Mouse (Mus musculus) intestine, postnatal 0 days (tissue): ENCODE results near the gene Lmf1. TPM values are rescaled to one million over a fixed set of nuclear protein-coding genes. Genes with fewer than 3 reads are reported as not detected.

ENCODE experiments used
- ATAC-seq: fragments of 200-750 bp; cut with Nextera tagmentation; 2 replicates; pipeline ENCODE4 v1.8.0; 2017; ENCODE audit warnings: mild to moderate bottlenecking, moderate TSS enrichment, moderate library complexity
- H3K27ac ChIP-seq: fragments of 300-500 bp; sonication (generic); 2 replicates; pipeline ENCODE4 v1.5.1; 2014; ENCODE audit warnings: mild to moderate bottlenecking, low read depth, low read length, moderate library complexity
- H3K27me3 ChIP-seq: fragments of 300-500 bp; sonication (generic); replicated peaks from 2 replicates; pipeline ENCODE4 v1.6.1; 2014; ENCODE audit warnings: low read length, mixed read lengths; ENCODE audit not compliant: control insufficient read depth, insufficient read depth
- H3K36me3 ChIP-seq: fragments of 300-500 bp; sonication (generic); 2 replicates; pipeline ENCODE4 v1.6.1; 2014; ENCODE audit warnings: mild to moderate bottlenecking, moderate library complexity; ENCODE audit not compliant: control insufficient read depth, insufficient read depth
- H3K4me1 ChIP-seq: fragments of 300-500 bp; sonication (generic); replicated peaks from 2 replicates; pipeline ENCODE4 v1.6.1; 2014; ENCODE audit warnings: antibody characterized with exemption, low read length, mixed read lengths; ENCODE audit not compliant: control insufficient read depth, insufficient read depth
- H3K4me2 ChIP-seq: fragments of 300-500 bp; sonication (generic); replicated peaks from 2 replicates; pipeline ENCODE4 v1.6.1; 2014; ENCODE audit warnings: low read depth, mild to moderate bottlenecking, moderate library complexity
- H3K4me3 ChIP-seq: fragments of 300-500 bp; sonication (generic); 2 replicates; pipeline ENCODE4 v1.5.1; 2014; ENCODE audit warnings: low read depth, low read length
- H3K9ac ChIP-seq: fragments of 300-500 bp; sonication (generic); 2 replicates; pipeline ENCODE4 v1.6.1; 2014; ENCODE audit warnings: mild to moderate bottlenecking, low read depth, low read length
- H3K9me3 ChIP-seq: fragments of 300-500 bp; sonication (generic); 2 replicates; pipeline ENCODE4 v1.6.1; 2016; ENCODE audit warnings: mixed run types; ENCODE audit not compliant: control insufficient read depth
- CTCF ChIP-seq: sonication (generic); IDR thresholded peaks from 2 replicates; pipeline ENCODE4 v1.5.1; 2016; ENCODE audit warnings: low read depth, mild to moderate bottlenecking, control low read depth, antibody characterized with exemption, moderate library complexity
- WGBS: fragments of 180-500 bp; shearing (Covaris S2); extraction: QIAGEN DNeasy Blood & Tissue Kit; methylation state at CpG from one replicate; pipeline ENCODE4 v1.1.7; 2014; 5-methylcytosine and 5-hydroxymethylcytosine counted together
- polyA plus RNA-seq: library from polyadenylated mRNA; unstranded; fragments of >200 nt; fragmentation: Nextera tagmentation; extraction: Ambion mirVana; gene quantifications from 2 replicates; pipeline ENCODE4 v1.2.1, GENCODE M21; 2015

The Lmf1 gene
- polyA plus RNA-seq, 1 experiment from 2014 or later, result 16.5 TPM

DNA sequence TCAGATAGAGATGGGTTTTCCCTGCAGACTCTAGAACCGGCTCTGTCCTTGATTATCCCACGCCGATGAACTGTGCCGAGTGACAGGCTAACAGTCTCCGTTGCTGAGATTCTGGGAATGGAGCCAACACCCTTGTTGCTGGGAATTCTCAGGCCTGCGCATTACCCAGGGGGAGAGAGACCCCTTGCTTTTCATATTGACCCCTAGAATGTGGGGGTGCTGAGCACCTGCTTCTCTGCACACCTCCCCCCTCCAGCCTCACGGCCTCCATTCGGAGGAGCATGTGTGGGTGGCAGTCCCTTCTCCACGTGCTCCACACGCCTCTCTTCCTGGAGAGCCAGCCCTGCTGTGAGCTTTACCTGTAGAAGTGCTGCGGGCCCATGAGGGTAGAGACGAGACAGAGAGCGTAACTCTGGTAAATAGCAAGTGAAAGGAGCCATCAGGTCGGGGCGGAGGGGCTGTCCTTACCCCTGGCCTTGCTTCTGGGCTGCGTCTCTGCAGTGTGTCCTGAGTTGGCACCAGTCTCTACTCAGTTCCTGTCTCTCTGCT is 39.7 kb downstream of the Lmf1 start:
- no peak for ATAC-seq
- Histone ChIP-seq H3K4me3 (no peak overlapping the region), H3K36me3 (peaks cover 10% of the 10 kb centered on the region; the same call in 1 of the 2 replicates), H3K9ac (no peak overlapping the region), H3K4me2 (no peak overlapping the region), H3K27me3 (no peaks in the 10 kb centered on the region), H3K27ac (no peak overlapping the region), H3K9me3 (no peaks in the 10 kb centered on the region), H3K4me1 (no peaks in the 10 kb centered on the region)
- 65% methylated on average over 16 of the region's 16 CpGs for WGBS
- no peak for TF ChIP-seq CTCF

DNA sequence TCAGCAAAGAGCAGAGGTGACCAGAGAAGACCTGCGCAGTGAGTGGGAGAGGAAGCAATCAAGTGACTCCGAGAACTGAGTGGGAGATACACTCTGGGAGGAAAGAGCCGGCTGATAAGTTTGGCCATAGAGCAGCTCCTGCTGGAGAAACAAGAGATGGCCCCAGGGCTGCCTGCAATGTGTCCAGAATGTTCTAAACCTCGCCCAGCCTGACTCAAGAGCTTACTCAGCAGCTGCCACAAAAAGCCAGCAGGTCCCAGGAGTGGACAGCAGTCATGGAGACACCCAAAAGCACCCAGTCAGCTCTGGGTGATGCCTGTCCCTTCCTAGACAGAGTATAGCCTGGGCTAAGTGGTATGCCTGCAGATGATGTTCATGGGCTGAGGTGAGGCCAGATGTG is 44.6 kb downstream of the Lmf1 start:
- H3K4me1 ChIP-seq, result no peaks in the 10 kb centered on the region
- WGBS, result 85% methylated on average over 4 of the region's 4 CpGs
- H3K9me3 ChIP-seq, result no peaks in the 10 kb centered on the region
- no peak overlapping the region for H3K27ac ChIP-seq
- no peaks in the 10 kb centered on the region; the same call in 1 of the 2 replicates for H3K36me3 ChIP-seq
- H3K4me3 ChIP-seq, result no peak overlapping the region
- no peak for ATAC-seq
- H3K9ac ChIP-seq, result no peak overlapping the region
- 0 out of 2 replicates have a peak, but pooled peaks have one; percentile 16 for TF ChIP-seq CTCF
- H3K4me2 ChIP-seq, result no peak overlapping the region
- H3K27me3 ChIP-seq, result no peaks in the 10 kb centered on the region

DNA sequence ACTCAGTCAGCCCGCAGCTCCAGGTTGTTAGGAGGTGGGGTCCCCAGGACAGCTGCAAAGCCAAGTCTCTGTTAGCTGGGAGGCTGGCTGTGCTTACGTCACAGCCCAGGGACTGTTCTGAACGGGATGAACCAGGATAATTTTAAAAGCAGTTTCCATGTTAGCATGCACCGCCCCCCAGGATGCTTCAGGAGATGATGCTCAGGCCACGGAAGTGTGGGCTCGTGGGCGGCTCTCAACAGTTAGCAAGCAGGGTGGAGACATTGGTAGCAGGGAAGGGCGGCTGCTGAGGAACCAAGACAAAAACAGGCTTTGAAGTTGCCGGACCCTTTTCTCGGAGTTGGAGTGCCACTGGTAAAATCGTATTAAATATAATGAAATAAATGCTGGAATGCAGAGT is 45.0 kb downstream of the Lmf1 start:
- no peak overlapping the region for H3K4me3 ChIP-seq
- H3K9me3 ChIP-seq, result no peaks in the 10 kb centered on the region
- 76% methylated on average over 11 of the region's 11 CpGs for WGBS
- no peak overlapping the region for H3K4me2 ChIP-seq
- no peak for ATAC-seq
- TF ChIP-seq CTCF, result no peak
- H3K27me3 ChIP-seq, result no peaks in the 10 kb centered on the region
- no peak overlapping the region for H3K27ac ChIP-seq
- no peaks in the 10 kb centered on the region for H3K4me1 ChIP-seq
- H3K36me3 ChIP-seq, result no peaks in the 10 kb centered on the region; the same call in 1 of the 2 replicates
- H3K9ac ChIP-seq, result no peak overlapping the region

DNA sequence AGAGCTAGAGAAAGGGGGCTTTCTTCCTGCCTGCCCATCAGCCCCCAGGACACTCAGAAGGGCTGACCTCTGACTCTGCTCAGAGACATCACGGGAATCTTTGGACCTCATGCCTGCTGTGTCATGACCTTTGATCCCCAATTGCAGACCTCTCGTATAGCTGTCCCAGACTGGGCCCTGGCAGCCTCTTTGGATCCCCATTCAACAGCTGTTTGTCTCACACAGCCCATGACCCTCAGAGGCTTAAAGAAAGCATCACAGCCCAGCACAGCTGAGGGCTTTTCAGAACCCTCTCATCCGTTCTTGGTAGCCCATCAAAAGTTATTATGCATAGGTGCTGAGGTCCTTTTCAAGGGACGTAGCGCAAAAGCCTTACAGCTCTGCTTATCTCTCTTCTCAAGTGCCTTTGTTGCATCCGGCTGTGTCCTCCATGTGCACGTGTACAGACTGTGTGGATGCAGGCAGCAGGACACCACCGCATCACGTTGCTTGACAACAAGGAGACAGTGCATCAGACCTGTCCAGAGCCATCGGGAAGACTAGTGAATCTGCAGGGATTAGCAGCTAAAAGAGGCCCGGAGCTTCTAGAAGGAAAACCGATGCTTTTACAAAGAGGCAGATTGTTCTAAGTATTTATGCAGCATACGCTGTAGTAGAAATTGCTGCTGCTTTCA is 45.7 kb downstream of the Lmf1 start:
- Histone ChIP-seq H3K4me2 (no peak overlapping the region), H3K9me3 (no peaks in the 10 kb centered on the region), H3K36me3 (no peaks in the 10 kb centered on the region; the same call in 1 of the 2 replicates), H3K9ac (no peak overlapping the region), H3K4me3 (no peak overlapping the region), H3K27me3 (no peaks in the 10 kb centered on the region), H3K27ac (no peak overlapping the region), H3K4me1 (no peaks in the 10 kb centered on the region)
- ATAC-seq, result no peak
- 72% methylated on average over 13 of the region's 13 CpGs for WGBS
- TF ChIP-seq CTCF, result no peak

DNA sequence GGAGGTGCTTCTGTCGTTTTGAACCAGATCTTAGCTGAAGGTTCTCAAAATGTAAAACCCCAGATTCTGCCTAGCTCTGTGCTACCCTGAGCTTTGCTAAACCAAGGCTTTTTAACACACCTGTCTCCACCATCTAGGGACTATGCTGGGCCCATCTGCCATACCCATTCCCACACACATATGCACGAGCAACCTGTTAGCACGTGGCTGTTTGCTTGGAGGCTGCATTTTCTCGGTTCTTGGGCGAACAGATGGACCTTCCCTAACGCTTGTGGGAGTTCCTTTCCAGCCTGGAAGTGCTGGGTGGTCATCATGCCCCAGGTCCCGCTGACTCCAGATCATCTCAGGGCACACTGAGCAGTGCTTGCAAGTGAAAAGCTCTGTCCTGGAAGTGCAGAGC is 46.4 kb downstream of the Lmf1 start:
- Histone ChIP-seq H3K9me3 (no peaks in the 10 kb centered on the region), H3K4me2 (no peak overlapping the region), H3K27ac (no peak overlapping the region), H3K4me3 (no peak overlapping the region), H3K9ac (no peak overlapping the region), H3K4me1 (no peaks in the 10 kb centered on the region), H3K27me3 (no peaks in the 10 kb centered on the region), H3K36me3 (no peaks in the 10 kb centered on the region; the same call in 1 of the 2 replicates)
- ATAC-seq, result no peak
- WGBS, result 86% methylated on average over 7 of the region's 7 CpGs
- no peak for TF ChIP-seq CTCF

DNA sequence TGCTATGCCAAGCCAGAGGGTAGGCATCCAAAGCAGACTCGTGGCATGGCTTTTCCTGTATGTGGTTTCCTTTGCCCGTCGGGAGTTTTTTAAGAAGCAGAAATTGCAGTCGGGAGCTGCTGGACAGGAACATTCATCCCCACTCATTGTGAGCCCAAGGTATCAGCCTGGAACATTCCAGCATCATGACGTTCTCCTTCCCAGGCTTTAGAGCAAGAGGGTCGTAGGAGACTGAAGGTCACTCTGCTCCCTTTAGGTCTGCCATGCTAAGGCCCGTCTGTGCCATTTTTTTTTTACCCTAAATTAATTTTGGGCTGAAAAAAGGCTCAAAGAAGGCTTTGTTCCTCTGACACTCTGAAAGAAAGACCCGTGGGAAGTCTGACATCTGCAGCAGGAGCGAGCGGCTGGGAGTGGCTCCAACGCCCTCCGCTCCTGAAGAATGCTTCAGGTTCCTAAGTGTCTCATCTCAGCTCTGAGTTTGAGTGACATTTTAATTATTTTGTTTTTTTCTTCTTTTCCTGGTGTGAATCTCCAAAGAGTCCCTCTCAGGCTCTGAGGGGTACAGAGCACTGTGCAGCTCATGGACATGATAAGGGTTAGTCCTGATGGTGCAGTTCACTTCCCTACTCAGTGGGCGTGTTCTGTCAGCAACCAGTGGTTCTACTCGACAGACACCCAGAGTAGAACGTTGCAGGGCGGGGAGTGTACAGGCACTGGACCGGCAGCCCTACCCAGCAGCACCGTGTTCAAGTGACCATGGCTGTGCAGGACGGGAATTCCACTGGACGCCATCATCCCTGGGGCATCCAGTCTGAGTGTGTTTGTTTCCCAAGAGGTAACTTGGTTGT is 47.5 kb downstream of the Lmf1 start:
- H3K4me1 ChIP-seq, result no peaks in the 10 kb centered on the region
- 67% methylated on average over 20 of the region's 20 CpGs for WGBS
- H3K4me3 ChIP-seq, result no peak overlapping the region
- no peaks in the 10 kb centered on the region; the same call in 1 of the 2 replicates for H3K36me3 ChIP-seq
- H3K27ac ChIP-seq, result no peak overlapping the region
- no peak for ATAC-seq
- H3K4me2 ChIP-seq, result no peak overlapping the region
- no peaks in the 10 kb centered on the region for H3K9me3 ChIP-seq
- no peak for TF ChIP-seq CTCF
- no peak overlapping the region for H3K9ac ChIP-seq
- no peaks in the 10 kb centered on the region for H3K27me3 ChIP-seq
